In the genomic region with DNA sequence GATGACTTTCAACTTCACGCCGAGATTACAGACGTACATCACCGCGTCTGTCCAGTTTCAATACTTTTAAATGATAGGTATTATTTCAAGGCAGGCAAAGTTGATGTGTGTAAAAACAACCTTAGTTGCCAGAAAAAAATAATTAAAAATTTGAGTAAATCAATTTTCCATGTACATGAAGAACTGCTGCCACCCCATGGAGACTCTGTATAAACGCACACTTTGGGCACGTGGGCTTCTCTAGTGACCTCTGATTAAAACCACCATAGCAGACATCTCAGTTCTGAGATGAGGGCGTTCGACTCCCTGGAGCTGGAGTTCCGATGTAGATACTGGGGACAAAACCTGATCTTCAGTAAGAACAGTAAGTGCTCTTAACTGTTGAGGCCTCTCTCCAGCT, we compare ENCODE assay signal across 9 mouse cellular contexts. TPM values are rescaled to one million over a fixed set of nuclear protein-coding genes. Genes with fewer than 3 reads are reported as not detected.
DNase-seq lines count a peak whose midpoint lies in the region; ATAC-seq and TF ChIP-seq lines count a peak whose summit lies in the region.
"Had no signal": no experiment of that assay in that cellular context is flagged by ENCODE, and none has a peak within 500 bp of the region (broad histone marks: within the 10 kb centered on the region; RNA-seq: fewer than 3 reads in every experiment).

No protein-coding gene starts in this region.

- intact Hi-C loops in gastrocnemius, adult 2 months (cut with DNase I), result loop anchor here (2.0 to 5.0 kb wide), 2 partner anchors 114 to 163 kb away; a partner anchor contains a TSS

- WGBS in midbrain, embryonic 11.5 days, result 74% methylated on average over 10 of the region's 10 CpGs
- 71% methylated on average over 10 of the region's 10 CpGs for WGBS in midbrain, embryonic 13.5 days

- H3K9ac ChIP-seq in midbrain, embryonic 11.5 days (ENCODE audit: low read length), result no peak overlapping the region
- no peak overlapping the region for H3K9ac ChIP-seq in midbrain, embryonic 13.5 days (replicated peaks)
- H3K9ac ChIP-seq: hindbrain, embryonic 15.5 days had no signal

- no peak for ATAC-seq in midbrain, embryonic 11.5 days (ENCODE audit: low FRiP score)
- no peak for ATAC-seq in midbrain, embryonic 13.5 days

- H3K4me2 ChIP-seq in midbrain, embryonic 11.5 days, result no peak overlapping the region
- H3K4me2 ChIP-seq in midbrain, embryonic 13.5 days (replicated peaks), result no peak overlapping the region
- H3K4me2 ChIP-seq: hindbrain, embryonic 15.5 days had no signal

- no peak overlapping the region for H3K27ac ChIP-seq in gastrocnemius, adult 2 months
- H3K27ac ChIP-seq in midbrain, embryonic 11.5 days (ENCODE audit: low read depth, low read length), result no peak overlapping the region
- H3K27ac ChIP-seq in midbrain, embryonic 13.5 days, result no peak overlapping the region
- H3K27ac ChIP-seq: hindbrain, embryonic 15.5 days had no signal

- no peaks in the 10 kb centered on the region for H3K36me3 ChIP-seq in midbrain, embryonic 11.5 days (ENCODE audit: control insufficient read depth, insufficient read depth, low read length)
- no peaks in the 10 kb centered on the region for H3K36me3 ChIP-seq in midbrain, embryonic 13.5 days
- H3K36me3 ChIP-seq: hindbrain, embryonic 15.5 days had no signal

- no peaks in the 10 kb centered on the region for H3K27me3 ChIP-seq in midbrain, embryonic 11.5 days (ENCODE audit: control insufficient read depth, insufficient read depth, low read length)
- no peaks in the 10 kb centered on the region for H3K27me3 ChIP-seq in midbrain, embryonic 13.5 days
- H3K27me3 ChIP-seq: hindbrain, embryonic 15.5 days had no signal

- H3K4me1 ChIP-seq in midbrain, embryonic 11.5 days (ENCODE audit: control insufficient read depth, insufficient read depth, low read length), result no peaks in the 10 kb centered on the region
- H3K4me1 ChIP-seq in midbrain, embryonic 13.5 days (replicated peaks), result no peaks in the 10 kb centered on the region
- H3K4me1 ChIP-seq: hindbrain, embryonic 15.5 days had no signal

- H3K4me3 ChIP-seq in gastrocnemius, adult 2 months, result no peak overlapping the region
- no peak overlapping the region for H3K4me3 ChIP-seq in midbrain, embryonic 11.5 days (ENCODE audit: low read depth, low read length)
- H3K4me3 ChIP-seq in midbrain, embryonic 13.5 days (replicated peaks), result no peak overlapping the region
- H3K4me3 ChIP-seq: hindbrain, embryonic 15.5 days had no signal

- DNase-seq in gastrocnemius, adult 2 months, result no peak
- no peak for DNase-seq in gastrocnemius, adult 8-10 months (ENCODE audit: low spot score in 2 of 2)
- DNase-seq in midbrain, embryonic 11.5 days (ENCODE audit: low spot score, missing footprints), result peak; percentile 86
- DNase-seq in adipocyte (ENCODE audit: low spot score), result peak; percentile 70
- peak; percentile 70 for DNase-seq in retina, embryonic 14.5 days (ENCODE audit: low spot score)
- DNase-seq in ovary, adult 18-20 months (ENCODE audit: low spot score), result no peak
- no peak for DNase-seq in right cerebral cortex, adult 18-20 months

- H3K9me3 ChIP-seq in midbrain, embryonic 11.5 days (ENCODE audit: control insufficient read depth, low read length), result no peaks in the 10 kb centered on the region
- H3K9me3 ChIP-seq in midbrain, embryonic 13.5 days, result no peaks in the 10 kb centered on the region
- H3K9me3 ChIP-seq: hindbrain, embryonic 15.5 days had no signal

- peak; percentile 68 for TF ChIP-seq CTCF in gastrocnemius, adult 2 months (IDR thresholded peaks at IDR 0.05)

RNA-seq across cellular contexts. Expression of a gene that starts 26.8 kb away (rescaled TPM):
- 100 to 1,000 TPM; 103 to 122 TPM for total RNA-seq in gastrocnemius, adult 2 months (2021)
- 100 to 1,000 TPM; 109 to 119 (median 112) TPM for total RNA-seq in gastrocnemius, adult 8-10 months (2022)
- 179 and 190 TPM in 2 replicates for polyA plus RNA-seq in midbrain, embryonic 11.5 days (2014; fragmentation: Nextera tagmentation; extraction: Ambion mirVana)
- 190 and 191 TPM in 2 replicates for polyA plus RNA-seq in midbrain, embryonic 13.5 days (2015; fragmentation: Nextera tagmentation; extraction: Ambion mirVana)

Comparison
In these comparisons a context has a peak if more than half of its experiments do, and no peak if none do; other contexts are left out.
1. DNase-seq: peak in midbrain, embryonic 11.5 days (single experiment), adipocyte (single experiment) and retina, embryonic 14.5 days (single experiment); none in gastrocnemius, adult 2 months (single experiment), gastrocnemius, adult 8-10 months (0 of 2), ovary, adult 18-20 months (single experiment) and right cerebral cortex, adult 18-20 months (single experiment).